Mouse (Mus musculus) ovary, postnatal 14 days (tissue): ENCODE results near the gene Rap2b.

ENCODE experiments used
- DNase-seq: peaks from one replicate; pipeline ENCODE4 v3.0.0; 2022; ENCODE audit warnings: low spot score

Gene Rap2b

DNA sequence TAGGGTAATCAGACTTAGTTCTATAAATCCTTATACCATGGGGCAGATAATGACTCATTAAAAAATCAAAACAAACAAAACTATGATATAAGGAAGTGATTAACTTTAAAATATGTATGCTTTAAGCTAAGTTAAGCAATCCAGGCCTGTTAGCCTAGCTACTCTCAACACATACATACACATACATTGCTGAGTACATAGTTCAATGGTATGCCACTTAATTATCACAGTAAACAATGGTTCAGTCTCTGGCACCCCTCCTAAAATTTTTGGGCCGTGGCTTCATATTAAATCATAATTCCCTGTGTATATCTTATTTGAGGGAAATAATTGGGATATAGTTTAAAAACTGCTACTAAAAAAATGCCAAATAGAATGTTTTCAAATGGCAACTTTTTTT lies at the start of gene Rap2b:
TSS of gene Rap2b (plus strand) at position 301 of the 400 bp plus-strand sequence.
- no peak for DNase-seq

GRCm38 (mm10) chr3:61315002-61315401 lies 46.4 kb upstream of the Rap2b start:
- no peak for DNase-seq

- no peak for DNase-seq
These were observed 41.4 kb upstream of the Rap2b start for GRCm38 (mm10) chr3:61320031-61320430.

DNA sequence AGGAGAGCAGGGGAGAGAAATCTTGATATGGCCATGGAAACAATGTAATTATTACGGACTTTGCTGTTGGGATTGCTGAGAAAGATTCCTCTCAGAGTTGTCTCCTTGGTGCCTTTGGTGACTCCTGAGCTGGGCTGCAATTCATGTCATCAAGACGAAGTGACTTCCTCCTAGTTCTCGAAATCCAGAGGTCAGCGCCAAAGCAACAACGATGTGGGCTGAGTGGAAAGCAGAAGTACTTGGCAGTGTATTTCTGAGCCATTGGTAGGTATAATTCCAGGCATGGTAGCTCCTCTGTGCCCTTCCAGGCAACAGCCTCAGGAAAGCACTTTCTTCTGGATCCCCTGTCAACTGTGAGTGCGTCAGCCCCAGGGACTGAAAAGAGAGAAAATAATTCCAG lies 39.8 kb upstream of the Rap2b start:
- DNase-seq: no peak

DNA sequence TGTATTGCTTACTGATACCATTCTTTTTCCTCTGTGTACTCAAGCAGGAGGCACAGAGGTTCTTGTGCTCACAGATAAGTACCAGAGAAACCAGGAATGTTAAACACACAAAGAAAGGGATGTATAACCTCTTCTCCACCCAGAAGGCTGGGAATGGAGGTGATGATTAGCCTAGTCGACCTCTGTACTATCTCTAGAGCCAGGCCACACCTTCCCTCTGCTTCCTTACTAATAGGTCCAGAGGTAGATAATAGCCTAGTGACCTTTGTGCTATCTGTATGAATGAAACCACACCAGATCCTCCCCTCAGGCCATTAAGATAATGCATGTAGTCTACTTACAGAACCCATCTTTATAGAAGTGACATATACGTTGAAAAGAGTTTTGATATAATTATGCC lies 25.2 kb upstream of the Rap2b start:
- DNase-seq: no peak

DNA sequence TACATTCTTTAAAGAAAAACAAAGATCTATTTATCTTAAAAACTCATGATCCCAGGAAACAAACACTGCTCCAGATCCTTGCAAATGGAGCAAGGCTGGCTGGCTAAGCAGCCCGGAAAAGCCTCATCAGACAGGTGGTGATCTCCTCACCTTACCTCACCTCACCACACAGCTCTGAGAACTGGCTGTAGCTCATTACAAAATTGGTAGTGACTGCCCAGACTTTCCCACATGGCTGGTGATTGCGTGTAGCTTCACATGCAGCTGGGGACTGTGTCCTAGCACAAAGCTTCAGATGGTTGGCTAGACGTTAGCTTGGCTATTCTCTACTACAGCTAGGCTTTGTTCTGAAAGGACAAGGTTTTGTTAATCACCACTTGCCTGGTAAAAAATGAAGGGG lies 24.2 kb upstream of the Rap2b start:
- DNase-seq: no peak

DNA sequence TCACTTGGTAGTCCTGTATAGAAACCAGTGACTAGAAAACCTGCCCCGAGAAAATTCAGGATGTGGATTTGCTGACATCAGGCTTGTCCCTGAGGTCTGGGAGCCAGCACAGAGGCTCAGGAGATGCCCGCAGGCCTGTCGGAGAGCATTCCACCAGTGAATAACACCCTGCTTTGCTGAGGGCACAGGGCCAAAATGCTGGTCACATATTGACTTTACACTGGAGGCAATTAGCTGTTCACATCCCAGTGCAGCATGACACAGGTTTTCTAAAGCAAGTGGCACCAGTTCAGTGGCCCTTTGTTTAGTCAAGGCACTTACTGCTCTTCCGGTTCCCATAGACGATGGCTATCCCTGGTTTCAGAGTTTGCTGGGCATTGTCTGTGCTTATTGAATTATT lies 21.1 kb upstream of the Rap2b start:
- DNase-seq: no peak

GRCm38 (mm10) chr3:61344031-61344430 lies 17.4 kb upstream of the Rap2b start:
- no peak for DNase-seq

DNA sequence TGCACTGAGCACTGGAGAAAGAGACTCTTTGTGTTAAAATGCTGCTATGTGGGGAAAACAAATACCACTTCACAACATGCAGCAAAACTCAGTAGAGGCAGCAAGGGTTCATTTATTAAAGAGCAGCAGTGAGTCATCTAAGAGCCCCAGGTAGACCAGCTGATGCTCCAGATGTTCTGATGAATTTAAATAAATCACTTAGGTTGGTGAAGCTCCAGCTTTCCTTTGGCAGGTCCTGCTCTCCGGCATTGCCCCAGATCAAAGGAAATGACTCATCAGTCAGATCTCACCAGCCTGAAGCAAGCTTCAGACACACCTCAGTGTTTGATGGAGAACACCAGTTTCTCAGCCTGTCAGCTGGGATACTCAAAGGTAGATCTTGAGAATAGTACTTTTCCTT lies 15.8 kb upstream of the Rap2b start:
- DNase-seq: no peak

GRCm38 (mm10) chr3:61348036-61348614 lies 13.3 kb upstream of the Rap2b start:
- no peak for DNase-seq

DNA sequence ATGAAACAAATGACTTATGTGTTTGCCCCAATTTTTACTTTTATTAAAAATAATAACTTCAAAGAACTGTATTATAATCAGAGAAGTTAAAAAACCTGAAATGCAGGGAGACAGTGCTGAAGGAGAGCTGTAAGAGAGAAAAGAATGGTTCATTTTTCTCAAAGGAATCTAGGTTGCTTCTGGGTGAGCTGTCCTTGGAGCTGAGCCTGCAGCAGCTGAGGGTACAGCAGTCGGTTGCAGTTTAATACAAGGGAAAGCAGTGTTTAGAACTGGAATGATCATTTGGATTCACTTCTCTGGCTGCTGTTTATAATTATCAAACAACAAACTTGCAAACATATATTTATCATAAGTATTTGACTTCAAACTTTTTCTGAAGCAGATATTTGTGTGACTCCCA lies 12.0 kb upstream of the Rap2b start:
- no peak for DNase-seq

DNA sequence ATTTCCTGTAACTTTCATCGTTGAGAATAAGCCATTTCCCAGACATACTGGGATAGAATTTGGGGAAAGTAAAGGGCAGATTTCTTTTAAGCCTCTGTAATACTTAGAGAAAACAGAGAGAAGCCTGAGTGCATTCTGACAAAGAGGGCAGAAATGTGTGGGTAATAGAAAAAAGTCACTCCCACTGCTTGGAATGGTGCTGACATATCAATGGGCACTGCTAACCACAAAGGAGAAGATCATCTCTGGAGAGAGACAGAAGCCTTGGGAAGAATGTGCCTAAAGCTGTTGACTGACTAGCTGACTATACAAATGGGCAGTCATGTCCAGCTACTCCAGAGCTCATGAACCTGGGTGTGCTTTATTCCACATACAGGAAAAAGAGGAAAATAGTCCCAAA lies 6.0 kb upstream of the Rap2b start:
- no peak for DNase-seq

- no peak for DNase-seq
These were observed 3.3 kb upstream of the Rap2b start for GRCm38 (mm10) chr3:61358107-61358506.

DNA sequence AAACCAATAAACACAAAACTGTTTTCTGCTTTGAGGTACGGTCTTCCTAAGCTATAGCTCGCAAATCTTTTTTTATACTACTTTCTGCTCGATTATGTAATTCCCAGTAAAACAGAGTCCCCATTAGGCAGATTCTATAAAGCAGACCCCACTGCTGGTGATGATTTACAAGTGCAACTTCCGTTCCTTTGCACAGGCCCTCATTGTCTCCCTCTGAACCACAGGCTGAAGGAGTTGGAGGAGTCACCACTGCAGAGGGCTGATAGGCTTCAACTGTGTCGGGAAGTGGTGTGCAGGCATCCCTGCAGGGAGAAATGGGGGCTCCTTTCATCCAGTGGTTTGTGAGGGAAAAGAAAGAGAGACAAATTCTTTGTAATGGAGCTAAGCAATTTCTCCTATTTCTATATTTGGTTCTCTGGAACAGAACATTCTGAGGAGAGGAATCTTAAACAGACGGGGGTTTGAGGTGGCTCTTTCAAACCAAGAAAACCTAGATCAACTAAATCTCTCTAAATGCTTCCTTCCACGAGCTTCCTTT lies 2.6 kb upstream of the Rap2b start:
- no peak for DNase-seq

DNA sequence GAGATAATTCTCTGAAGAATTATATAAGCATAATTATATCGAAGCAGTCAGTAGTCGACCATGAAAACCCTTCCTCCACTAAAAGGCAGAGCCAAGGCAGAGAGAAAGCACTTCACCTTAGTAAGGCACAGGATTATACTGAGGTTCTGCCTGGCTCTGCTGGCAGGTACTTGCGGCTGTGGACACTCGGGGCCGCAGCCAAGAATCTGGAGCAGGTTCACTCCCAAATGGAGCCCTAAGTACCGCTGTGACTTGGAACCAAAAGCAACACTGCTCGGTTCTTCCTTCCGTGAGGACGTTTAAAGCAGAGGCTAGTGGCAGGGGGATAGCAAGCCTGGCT lies 1.4 kb downstream of the Rap2b start:
- no peak for DNase-seq

GRCm38 (mm10) chr3:61363161-61363988 lies 1.9 kb downstream of the Rap2b start:
- peak; percentile 79 for DNase-seq

DNA sequence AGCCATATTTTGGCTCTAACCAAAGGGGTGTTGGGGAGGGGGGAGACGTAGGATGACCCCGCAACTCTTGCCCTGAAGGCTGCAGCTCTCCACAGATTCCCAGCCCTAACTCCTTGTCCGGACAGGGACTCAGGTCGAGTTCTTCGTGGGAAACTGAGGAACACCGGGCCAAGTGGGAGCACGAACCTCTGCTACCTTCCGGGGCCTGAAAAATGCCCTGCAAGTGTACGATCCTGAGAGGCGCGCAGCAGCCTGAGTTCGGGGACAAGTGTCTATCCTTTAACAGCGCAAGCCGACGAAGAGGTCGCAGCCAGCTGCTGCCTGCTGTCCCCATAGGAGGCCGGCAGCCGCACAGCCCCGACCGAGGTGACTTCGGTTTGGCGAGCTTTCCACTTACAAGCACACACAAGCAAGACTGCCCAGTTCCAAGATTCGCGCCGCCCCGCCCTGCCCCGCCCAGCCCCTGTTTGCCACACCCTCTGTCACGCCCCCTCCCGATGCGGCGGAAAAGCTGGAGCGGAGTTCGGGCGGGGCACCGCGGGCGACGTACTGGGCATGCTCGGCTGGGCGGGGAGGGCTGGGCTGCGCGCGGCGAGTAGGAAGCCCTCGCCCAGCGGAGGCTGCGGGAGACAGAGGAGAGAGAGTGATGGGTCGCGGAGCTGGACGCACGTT lies 2.7 kb downstream of the Rap2b start:
- DNase-seq: peak; percentile 89

- DNase-seq: no peak
These were observed 3.2 kb downstream of the Rap2b start for GRCm38 (mm10) chr3:61364661-61364977.

DNA sequence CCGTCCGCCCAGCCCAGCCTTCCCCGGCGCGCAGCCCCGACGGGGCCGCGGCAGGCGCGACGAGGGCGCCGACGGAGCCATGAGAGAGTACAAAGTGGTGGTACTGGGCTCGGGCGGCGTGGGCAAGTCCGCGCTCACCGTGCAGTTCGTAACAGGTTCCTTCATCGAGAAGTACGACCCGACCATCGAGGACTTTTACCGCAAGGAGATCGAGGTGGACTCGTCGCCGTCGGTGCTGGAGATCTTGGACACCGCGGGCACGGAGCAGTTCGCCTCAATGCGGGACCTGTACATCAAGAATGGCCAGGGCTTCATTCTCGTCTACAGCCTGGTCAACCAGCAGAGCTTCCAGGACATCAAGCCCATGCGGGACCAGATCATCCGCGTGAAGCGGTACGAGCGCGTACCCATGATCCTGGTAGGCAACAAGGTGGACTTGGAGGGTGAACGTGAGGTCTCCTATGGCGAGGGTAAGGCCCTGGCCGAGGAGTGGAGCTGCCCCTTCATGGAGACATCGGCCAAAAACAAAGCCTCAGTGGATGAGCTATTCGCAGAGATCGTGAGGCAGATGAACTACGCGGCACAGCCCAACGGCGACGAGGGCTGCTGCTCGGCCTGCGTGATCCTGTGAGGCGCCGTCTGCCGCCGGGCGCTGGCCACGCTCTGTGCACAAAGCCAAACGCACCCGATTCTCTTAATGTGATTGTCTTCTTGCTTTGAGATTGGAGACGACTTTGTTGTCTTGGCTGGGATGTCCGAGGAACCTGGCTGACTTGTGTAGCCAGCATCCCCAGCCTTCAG lies 3.7 kb downstream of the Rap2b start:
- peak; percentile 43 for DNase-seq

GRCm38 (mm10) chr3:61365779-61366373 lies 4.4 kb downstream of the Rap2b start, which contains the start of gene B430305J03Rik:
TSS of gene B430305J03Rik (minus strand) at chr3:61365951.
- no peak for DNase-seq

- DNase-seq: no peak
These were observed 7.0 kb downstream of the Rap2b start for GRCm38 (mm10) chr3:61368446-61368845.

GRCm38 (mm10) chr3:61376001-61376400 lies 14.6 kb downstream of the Rap2b start:
- DNase-seq: no peak
